Mouse (Mus musculus) A20 (cell line): ENCODE data around the gene Rsl24d1.
"Not testable (repeated sequence)": the region's sequence is repeated elsewhere in the genome, so short reads cannot be mapped to it uniquely, and the experiment has no call there.

Source experiments
- DNase-seq: peaks from one replicate; pipeline ENCODE4 v3.0.0-alpha.2; 2011; ENCODE audit warnings: low read depth, low spot score

The Rsl24d1 gene

GRCm38 (mm10) chr9:73112919-73113906 is at the start of gene Rsl24d1:
Rsl24d1 (plus strand) TSS chr9:73113426.
- DNase-seq: peak; percentile 93

GRCm38 (mm10) chr9:73063621-73064290 is 49.5 kb upstream of the Rsl24d1 start:
- DNase-seq: no peak

- no peak for DNase-seq
These were observed 46.1 kb upstream of the Rsl24d1 start for GRCm38 (mm10) chr9:73067086-73067485.

- no peak for DNase-seq
These were observed 45.0 kb upstream of the Rsl24d1 start for GRCm38 (mm10) chr9:73068230-73068679.

GRCm38 (mm10) chr9:73068688-73069087 is 44.5 kb upstream of the Rsl24d1 start:
- DNase-seq: no peak

GRCm38 (mm10) chr9:73070971-73071659 is 42.1 kb upstream of the Rsl24d1 start:
- no peak for DNase-seq

GRCm38 (mm10) chr9:73072426-73072825 is 40.8 kb upstream of the Rsl24d1 start:
- no peak for DNase-seq

GRCm38 (mm10) chr9:73073169-73073568 is 40.1 kb upstream of the Rsl24d1 start:
- DNase-seq: no peak

- not testable (repeated sequence) for DNase-seq
These were observed 33.9 kb upstream of the Rsl24d1 start for GRCm38 (mm10) chr9:73079349-73079748.

GRCm38 (mm10) chr9:73079801-73080325 is 33.4 kb upstream of the Rsl24d1 start:
- no peak for DNase-seq

GRCm38 (mm10) chr9:73082291-73083000 is 30.8 kb upstream of the Rsl24d1 start:
- DNase-seq: no peak

- DNase-seq: no peak
These were observed 29.3 kb upstream of the Rsl24d1 start for GRCm38 (mm10) chr9:73083956-73084355.

GRCm38 (mm10) chr9:73085845-73086244 is 27.4 kb upstream of the Rsl24d1 start:
- no peak for DNase-seq

GRCm38 (mm10) chr9:73087121-73087520 is 26.1 kb upstream of the Rsl24d1 start:
- DNase-seq: no peak

GRCm38 (mm10) chr9:73087581-73087980 is 25.6 kb upstream of the Rsl24d1 start:
- no peak for DNase-seq

GRCm38 (mm10) chr9:73089222-73089920 is 23.9 kb upstream of the Rsl24d1 start:
- DNase-seq: peak; percentile 47

- no peak for DNase-seq
These were observed 23.1 kb upstream of the Rsl24d1 start for GRCm38 (mm10) chr9:73090121-73090520.

GRCm38 (mm10) chr9:73091747-73092146 is 21.5 kb upstream of the Rsl24d1 start:
- peak; percentile 71 for DNase-seq

- no peak for DNase-seq
These were observed 18.6 kb upstream of the Rsl24d1 start for GRCm38 (mm10) chr9:73094580-73094979.

GRCm38 (mm10) chr9:73097898-73098297 is 15.3 kb upstream of the Rsl24d1 start:
- DNase-seq: no peak
